Comparison of ENCODE assay signal across 8 mouse cellular contexts in the genomic region with DNA sequence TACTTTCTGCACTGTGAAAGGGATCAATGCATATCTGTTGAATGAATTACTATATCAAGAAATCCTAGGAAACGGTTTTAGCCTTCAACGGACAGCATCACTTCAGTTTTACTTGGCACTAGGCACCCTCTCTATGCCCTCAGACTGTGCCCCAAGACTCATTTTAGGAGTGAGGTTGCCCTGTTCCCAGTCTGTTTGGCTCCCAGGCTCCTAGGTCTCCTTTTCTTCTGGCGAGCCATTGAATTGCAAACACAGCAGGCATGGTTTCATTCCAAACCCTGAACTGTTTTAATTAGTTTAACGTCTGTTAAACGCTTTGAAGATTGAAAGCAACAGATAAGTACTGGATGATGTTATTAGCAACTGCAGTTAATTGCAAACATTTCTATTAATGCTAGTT. TPM values are rescaled to one million over a fixed set of nuclear protein-coding genes. Genes with fewer than 3 reads are reported as not detected.
DNase-seq lines count a peak whose midpoint lies in the region; ATAC-seq lines count a peak whose summit lies in the region.

No protein-coding gene starts in this region.

- DNase-seq in kidney, postnatal 36 days, result peak; percentile 0 to 1
- DNase-seq in kidney, adult 9 months, result no peak
- peak; percentile 19 for DNase-seq in forebrain, embryonic 10.5 days (ENCODE audit: extremely low spot score, low spot score)
- DNase-seq in neural tube, embryonic 10.5 days (ENCODE audit: extremely low spot score, low spot score), result peak; percentile 23
- no peak for DNase-seq in cerebellum, adult 18-20 months
- no peak for DNase-seq in spleen, postnatal 4 days (ENCODE audit: low spot score in 2 of 2)

- WGBS in forebrain, embryonic 10.5 days, result 28% methylated on average over 5 of the region's 5 CpGs
- WGBS in intestine, embryonic 15.5 days, result 39% methylated on average over 5 of the region's 5 CpGs

- H3K27me3 ChIP-seq in forebrain, embryonic 10.5 days (ENCODE audit: poor library complexity, severe bottlenecking), result peaks cover 88% of the 10 kb centered on the region
- H3K27me3 ChIP-seq in intestine, embryonic 15.5 days (replicated peaks), result peaks cover 8% of the 10 kb centered on the region

- H3K4me1 ChIP-seq in forebrain, embryonic 10.5 days, result peaks cover 16% of the 10 kb centered on the region
- no peaks in the 10 kb centered on the region for H3K4me1 ChIP-seq in intestine, embryonic 15.5 days (replicated peaks)

- ATAC-seq in intestine, embryonic 15.5 days, result no peak; the same call in 1 of the 2 replicates
- ATAC-seq in CD4-positive, CD25-positive, alpha-beta regulatory T cell, adult 4 months, result no peak

- H3K9ac ChIP-seq in intestine, embryonic 15.5 days, result no peak overlapping the region

- peak overlapping the region; percentile 92 for H3K4me2 ChIP-seq in intestine, embryonic 15.5 days (replicated peaks)

- H3K27ac ChIP-seq in forebrain, embryonic 10.5 days, result peak overlapping the region; percentile 77; the same call in 1 of the 2 replicates
- H3K27ac ChIP-seq in intestine, embryonic 15.5 days, result no peak overlapping the region

- H3K4me3 ChIP-seq in forebrain, embryonic 10.5 days, result peak overlapping the region; percentile 61
- peak overlapping the region; percentile 49 for H3K4me3 ChIP-seq in intestine, embryonic 15.5 days (replicated peaks)

- no peaks in the 10 kb centered on the region for H3K9me3 ChIP-seq in forebrain, embryonic 10.5 days
- H3K9me3 ChIP-seq in intestine, embryonic 15.5 days, result no peaks in the 10 kb centered on the region

- H3K36me3 ChIP-seq in forebrain, embryonic 10.5 days (replicated peaks), result no peaks in the 10 kb centered on the region
- no peaks in the 10 kb centered on the region for H3K36me3 ChIP-seq in intestine, embryonic 15.5 days

RNA-seq across cellular contexts. Expression of a gene that starts 0.6 kb away (rescaled TPM):
- 1.7 and 1.8 TPM in 2 replicates for polyA plus RNA-seq in forebrain, embryonic 10.5 days (2016; fragmentation: Nextera tagmentation; extraction: Ambion mirVana)
- 0.90 and 1.1 TPM in 2 replicates for polyA plus RNA-seq in intestine, embryonic 15.5 days (2015; fragmentation: Nextera tagmentation; extraction: Ambion mirVana)
- polyA plus RNA-seq in CD4-positive, CD25-positive, alpha-beta regulatory T cell, adult 4 months (2017; shearing (Covaris generic)), result not detected

Comparison
In these comparisons a context has a peak if more than half of its experiments do, and no peak if none do; other contexts are left out.
1. DNase-seq: peak in kidney, postnatal 36 days (2 of 2), forebrain, embryonic 10.5 days (single experiment) and neural tube, embryonic 10.5 days (single experiment); none in kidney, adult 9 months (single experiment), cerebellum, adult 18-20 months (0 of 2) and spleen, postnatal 4 days (0 of 2).